Mouse (Mus musculus): Measurements from ENCODE around the gene Slc51a.

Gene Slc51a

DNA sequence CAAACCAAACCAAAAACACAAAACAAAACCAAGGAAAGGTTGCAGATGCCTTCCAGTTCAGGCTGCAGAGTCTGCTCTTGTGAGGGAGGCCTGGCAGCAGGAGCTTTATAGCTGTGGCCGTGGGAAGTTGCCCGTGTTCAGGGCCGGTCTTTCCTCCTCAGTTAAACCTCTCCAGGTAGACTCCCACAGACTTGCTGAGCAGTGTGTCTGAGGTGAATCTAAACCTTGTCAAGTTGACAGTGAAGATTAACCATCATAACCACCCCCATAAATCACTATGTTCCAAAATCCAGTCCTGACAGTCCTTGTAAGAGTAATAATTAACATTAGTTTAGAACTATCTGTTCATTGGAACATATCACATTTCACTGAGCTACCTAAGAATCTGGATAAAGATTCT lies 60.2 kb downstream of the Slc51a start:
- DNase-seq: no peak

Data from cerebellum, postnatal 14 days (tissue).